Mouse (Mus musculus): ENCODE results near the gene Pecam1.

- TF ChIP-seq ZNF384 (IDR thresholded peaks at IDR 0.05; ENCODE audit: low read depth, low read length) (no peak), E2F4 (IDR thresholded peaks at IDR 0.05; ENCODE audit: insufficient replicate concordance, low read depth, low read length) (no peak), CTCF (conservative IDR thresholded peaks at IDR 0.05 in 1 of 2, IDR thresholded peaks at IDR 0.05 in 1 of 2; ENCODE audit: low read depth in 2 of 2, low read length in 2 of 2) (no peak), TBP (conservative IDR thresholded peaks at IDR 0.05; ENCODE audit: low read depth, low read length) (no peak), TCF12 (IDR thresholded peaks at IDR 0.05; ENCODE audit: low read depth, low read length) (no peak), POLR2A (IDR thresholded peaks at IDR 0.05; ENCODE audit: low read depth, low read length) (no peak), HCFC1 (IDR thresholded peaks at IDR 0.05; ENCODE audit: low read depth, low read length) (no peak), MEF2A (IDR thresholded peaks at IDR 0.05; ENCODE audit: borderline replicate concordance, low read depth, low read length) (no peak), NELFE (IDR thresholded peaks at IDR 0.05; ENCODE audit: low read depth, low read length) (no peak), SMC3 (IDR thresholded peaks at IDR 0.05; ENCODE audit: low read depth, low read length) (no peak), MAFK (IDR thresholded peaks at IDR 0.05; ENCODE audit: insufficient replicate concordance, low read length) (no peak), USF1 (IDR thresholded peaks at IDR 0.05; ENCODE audit: low read depth, low read length) (no peak), BHLHE40 (IDR thresholded peaks at IDR 0.05; ENCODE audit: low read depth, low read length) (no peak)
Observed at GRCm38 (mm10) chr11:106663838-106664237, 86.6 kb downstream of the Pecam1 start.

All from CH12.LX (cell line).